Mouse (Mus musculus): ENCODE data around the gene Slc17a2.

Gene Slc17a2

DNA sequence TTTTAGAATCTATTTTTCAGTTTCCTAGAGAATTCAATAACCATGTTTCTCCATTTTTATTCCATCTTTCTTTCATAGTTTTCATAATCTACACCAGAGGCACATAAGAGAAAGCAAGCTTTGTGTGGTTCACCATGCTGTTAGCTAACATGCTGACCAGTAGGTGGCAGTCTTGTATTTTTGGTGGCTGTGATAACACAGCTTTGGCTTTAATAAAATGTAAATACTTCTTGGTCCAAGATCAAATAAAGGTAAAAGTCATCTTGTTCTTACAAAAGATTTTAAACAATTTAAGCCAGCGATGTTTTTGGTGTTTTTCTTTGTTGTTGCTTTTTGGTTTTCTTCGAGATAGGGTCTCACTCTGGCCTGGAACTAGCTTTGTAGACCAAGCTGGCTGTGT, 14.3 kb upstream of the Slc17a2 start:
- DNase-seq (ENCODE audit: low spot score), result peak; percentile 80

DNA sequence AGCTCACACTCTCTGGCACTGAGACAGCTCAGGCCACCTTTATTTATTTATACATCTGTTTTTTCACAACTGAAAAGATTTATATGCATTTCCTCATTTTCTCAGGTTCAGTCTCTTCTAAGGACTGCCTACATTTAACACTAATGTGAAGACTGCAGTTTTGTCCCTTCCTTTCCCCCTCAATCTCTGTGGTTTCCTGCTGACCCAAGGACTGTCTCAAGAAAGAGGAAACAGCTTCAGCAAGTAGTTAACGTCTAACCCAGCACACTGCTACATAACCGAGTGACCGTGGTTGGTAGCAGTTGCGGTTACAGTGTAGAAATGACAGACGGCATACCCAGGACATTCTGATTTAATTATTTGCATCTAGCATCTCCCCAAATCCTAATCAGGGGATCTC, 7.4 kb upstream of the Slc17a2 start:
- DNase-seq (ENCODE audit: low spot score), result no peak

DNA sequence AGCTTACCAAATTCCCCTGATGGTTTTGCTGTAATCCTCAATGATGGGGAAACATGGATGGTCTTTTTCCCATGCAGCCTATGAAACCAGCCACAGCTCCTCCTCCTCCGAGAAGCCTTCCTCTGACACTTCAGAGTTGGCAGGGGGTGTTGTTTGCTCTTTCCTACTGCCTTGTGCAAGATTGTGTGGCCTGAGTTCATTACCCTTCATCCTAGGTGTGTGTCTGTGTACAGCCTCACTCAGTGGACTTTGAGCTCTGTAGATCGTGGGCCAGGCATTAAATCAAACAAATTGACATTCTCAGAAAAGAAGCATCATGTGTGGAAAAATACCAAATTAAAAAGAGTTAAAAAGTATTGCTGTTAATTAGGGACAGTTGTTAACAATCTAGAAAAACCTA, 2.3 kb upstream of the Slc17a2 start:
- DNase-seq (ENCODE audit: low spot score), result no peak

DNA sequence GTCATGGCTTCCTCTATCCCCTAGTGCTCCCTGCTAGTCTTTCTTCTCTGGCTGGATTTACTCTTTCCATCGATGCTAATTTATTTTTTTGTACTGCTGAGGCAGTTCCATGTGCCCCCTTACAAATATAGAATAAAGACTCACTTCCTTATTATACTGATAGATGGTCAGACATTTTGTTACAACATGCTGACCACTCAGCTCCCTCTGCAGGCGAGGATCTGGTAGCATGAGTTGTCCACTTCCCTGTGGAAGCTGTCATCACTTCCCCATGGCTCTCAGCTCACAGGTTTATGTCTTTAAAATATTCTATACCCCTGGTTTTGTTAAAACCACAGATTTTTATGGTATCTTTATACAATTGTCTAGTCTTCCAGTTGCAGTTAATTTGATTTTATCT, 9.4 kb downstream of the Slc17a2 start:
- DNase-seq (ENCODE audit: low spot score), result no peak

DNA sequence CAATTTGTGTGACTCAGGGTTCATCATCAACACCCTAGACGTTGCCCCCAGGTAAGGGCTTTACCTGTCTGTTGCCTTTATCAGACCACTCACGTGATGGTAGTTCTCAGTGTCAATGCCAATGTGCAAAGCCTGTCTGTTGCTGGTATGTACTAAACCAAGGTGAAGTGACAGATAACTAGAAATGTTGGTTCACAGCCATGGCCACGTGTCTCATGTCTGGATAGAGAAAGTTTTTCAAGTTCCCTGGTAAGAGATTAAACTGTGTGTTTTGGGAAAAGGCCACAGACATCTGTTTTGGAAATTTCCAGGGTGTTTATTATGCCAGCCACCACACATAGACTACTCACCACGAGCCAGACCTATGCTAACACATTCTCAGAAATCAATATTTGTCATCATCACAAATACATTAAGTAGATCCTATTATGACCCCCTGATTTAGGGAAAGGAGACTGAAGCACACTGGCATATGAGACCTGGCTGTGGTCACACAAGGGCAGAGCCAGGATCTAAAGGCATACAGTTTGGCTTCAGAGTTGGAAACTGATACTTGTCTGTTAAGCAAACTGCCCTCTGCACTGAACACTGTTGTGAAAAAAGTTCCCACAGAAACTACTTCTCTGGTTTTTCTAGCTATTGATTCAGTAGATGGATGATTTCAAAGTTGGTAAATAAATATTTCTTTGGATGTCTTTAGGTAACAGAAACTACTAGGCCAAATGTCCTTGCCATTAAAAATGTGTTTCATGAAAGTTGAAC, 13.6 kb downstream of the Slc17a2 start:
- no peak for DNase-seq (ENCODE audit: low spot score)

DNA sequence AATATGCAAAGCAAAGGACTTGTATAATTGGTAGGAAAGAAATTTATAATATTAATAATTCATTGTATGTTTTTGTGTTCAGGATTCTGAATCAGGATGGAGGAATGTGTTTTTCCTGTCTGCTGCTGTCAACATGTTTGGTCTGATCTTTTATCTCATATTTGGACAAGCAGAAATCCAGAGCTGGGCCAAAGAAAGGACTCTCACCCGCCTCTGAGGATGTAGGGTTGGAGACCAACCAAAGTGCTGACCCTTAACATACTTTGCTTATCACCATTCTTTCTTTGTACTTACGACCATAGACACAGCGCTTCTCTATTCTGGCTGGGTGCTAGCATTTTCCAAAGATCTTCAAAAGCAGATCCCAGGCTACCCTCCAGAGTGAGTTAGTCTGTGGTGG, 15.4 kb downstream of the Slc17a2 start:
- DNase-seq (ENCODE audit: low spot score), result no peak

DNA sequence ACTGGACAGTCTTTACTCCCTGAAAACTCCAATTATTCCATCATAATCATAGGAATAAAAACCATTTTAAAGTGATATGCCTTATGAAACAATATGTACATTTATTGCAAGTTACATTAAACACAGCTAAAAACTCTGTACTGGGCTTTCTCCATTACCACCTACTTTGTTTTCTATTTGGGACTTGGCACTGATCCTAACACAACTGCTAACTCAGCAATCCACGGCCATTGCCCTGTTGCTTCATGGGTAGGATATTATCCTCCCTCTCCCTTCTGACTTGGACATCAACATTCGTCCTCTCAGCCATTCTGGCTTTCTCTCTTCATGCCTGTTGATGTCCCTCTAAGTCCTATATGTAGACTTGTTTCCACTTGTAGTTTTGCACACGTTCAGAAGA, 19.8 kb downstream of the Slc17a2 start:
- DNase-seq (ENCODE audit: low spot score), result no peak

DNA sequence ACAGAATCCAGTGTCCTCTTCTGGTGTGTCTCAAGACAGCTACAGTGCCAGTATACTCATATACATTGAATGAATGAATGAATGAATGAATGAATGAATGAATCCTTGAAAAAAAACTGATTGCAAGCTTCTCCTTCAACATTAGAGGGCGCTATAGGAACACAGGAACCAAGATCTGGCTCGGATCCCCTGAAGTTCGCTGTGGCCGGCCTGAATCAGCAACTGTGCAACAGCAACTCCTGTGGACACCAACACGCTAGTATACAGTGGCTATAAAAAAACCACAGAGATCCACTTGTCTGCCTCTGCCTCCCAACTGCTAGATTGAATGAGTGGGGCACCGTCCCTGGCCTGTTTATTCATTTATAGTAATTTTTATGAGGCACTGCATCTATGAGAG, 26.3 kb downstream of the Slc17a2 start:
- DNase-seq (ENCODE audit: low spot score), result peak; percentile 81

DNA sequence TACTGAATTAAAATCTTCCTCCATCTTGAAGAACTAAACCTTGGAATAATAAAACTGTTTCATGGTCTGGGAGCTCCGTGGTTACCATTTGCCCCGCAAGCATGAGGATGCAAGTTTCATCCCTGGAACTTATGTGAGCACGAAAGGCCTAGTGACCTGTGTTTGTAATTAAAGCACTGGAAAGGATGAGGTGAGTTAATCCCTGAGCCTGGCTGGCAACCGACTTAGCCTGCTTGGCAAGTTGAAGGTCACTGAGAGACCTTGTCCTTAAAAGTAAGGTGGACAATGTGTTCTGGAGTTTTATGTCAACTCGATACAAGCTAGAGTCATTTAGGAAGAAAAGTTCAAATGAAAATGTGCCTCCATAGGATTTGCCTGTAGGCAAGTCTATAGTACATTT, 28.0 kb downstream of the Slc17a2 start:
- no peak for DNase-seq (ENCODE audit: low spot score)

DNA sequence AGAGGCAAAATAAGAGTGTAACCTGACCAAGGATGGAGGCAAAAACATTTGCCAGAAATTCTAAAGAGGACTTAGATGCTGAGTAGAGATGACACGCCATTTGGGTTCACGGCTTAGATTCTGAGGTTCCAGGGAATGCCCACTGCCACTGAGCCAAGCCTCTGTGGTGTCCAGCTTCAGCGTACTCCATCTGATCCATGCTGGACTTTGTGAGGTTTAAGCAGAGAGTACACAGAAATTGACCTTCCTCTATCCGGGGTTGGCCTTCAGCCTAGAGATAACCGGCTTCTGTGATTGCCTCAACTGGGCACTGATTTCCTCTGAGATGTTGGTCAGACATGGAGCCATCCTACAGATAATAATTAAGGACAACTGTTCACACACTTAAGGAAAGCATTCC, 29.8 kb downstream of the Slc17a2 start:
- no peak for DNase-seq (ENCODE audit: low spot score)

DNA sequence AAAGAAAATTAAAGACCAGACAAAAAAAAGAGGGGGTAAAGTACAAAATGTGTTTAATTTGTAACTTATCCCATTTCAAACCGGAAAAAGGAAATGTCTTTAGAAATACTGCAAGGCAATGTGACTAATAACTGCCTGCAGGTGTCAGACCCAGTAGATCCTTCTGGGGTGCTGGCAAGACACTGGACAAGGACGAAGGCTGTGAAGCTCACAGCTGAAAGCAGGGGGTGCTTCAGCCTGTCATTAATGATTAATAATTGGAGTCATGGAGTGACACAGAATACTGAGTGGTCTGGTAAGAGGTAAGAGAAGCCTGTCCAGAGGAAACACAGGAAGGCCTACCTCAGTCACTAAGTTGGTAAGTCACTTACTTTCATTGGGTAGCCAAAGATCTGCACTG, 32.5 kb downstream of the Slc17a2 start, which contains the start of gene Slc17a3:
Gene Slc17a3, plus strand, starts transcription at position 127 of the 400 bp plus-strand sequence.
- no peak for DNase-seq (ENCODE audit: low spot score)

DNA sequence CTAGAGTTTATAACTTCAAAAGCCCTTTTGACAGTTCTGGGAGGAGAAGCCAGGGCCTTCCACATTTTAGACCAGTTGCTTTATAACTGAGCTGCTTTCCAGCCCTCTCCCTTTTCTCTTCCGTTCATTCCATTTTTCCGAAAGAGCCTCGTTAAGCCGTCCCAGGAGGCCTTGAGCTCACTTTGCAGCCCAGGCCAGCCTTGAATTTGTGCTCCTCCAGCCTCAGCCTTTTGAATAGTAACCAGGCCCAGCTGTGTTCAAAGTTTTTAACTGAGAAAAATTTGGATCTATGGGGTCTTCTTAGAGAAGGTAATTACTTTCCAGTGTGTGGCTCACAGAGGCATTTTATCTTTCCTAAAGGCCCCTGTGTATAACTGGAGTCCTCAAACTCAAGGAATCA, 39.1 kb downstream of the Slc17a2 start:
- no peak for DNase-seq (ENCODE audit: low spot score)

DNA sequence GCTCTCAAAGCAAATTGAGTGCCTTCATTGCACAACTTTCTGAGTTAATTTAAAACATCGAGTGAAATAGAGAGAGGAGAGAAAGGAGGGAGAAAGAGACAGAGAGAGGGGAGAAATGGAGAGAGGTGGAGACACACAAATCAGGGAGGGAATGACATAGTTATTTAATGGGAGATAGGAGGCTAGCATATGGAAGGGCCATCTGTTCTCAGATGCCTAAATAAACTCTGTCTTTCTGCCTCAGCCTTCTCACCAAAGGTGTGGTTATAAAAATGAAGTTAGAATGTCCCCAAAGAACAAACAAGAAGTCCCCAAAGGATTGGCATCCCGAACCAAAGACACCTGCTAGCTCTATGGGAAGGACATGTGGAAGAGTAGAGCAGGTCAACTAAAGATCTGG, 42.5 kb downstream of the Slc17a2 start:
- no peak for DNase-seq (ENCODE audit: low spot score)

DNA sequence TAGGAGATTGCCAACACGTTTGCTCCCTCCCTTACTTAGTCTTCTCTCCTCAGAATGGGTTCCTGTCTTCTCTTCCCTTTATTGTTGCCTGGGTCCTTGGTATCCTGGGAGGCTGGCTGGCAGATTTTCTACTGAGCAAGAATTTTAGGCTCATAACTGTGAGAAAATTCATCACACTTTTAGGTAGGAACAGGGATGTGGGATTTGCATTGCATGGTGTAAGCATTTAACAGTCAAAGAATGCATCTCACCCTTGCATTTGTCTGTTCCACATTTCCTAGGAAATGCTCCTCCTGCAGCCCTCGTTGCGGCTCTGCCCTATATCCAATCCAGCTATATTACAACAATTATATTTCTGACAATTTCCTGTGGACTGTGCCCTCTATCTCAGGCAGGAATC, 49.6 kb downstream of the Slc17a2 start:
- no peak for DNase-seq (ENCODE audit: low spot score)

DNA sequence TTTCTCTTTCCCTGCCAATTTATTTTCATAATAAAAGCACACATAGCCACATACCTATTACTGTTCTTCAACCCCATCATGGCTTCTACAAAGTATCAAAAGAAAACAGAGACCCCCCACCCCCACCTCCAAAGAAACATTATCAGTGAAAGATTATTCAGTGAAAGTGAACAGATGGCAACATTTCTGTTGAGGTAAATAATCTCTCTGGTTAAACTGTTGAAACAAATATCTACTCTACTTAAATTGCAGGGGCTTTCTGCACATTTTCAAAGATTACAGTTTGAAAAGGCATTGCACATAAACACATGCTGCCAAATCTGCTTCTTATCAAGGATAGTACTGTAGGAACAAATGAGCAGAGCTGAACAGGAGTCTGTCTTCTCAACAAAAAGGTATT, 55.0 kb downstream of the Slc17a2 start:
- DNase-seq (ENCODE audit: low spot score), result no peak

DNA sequence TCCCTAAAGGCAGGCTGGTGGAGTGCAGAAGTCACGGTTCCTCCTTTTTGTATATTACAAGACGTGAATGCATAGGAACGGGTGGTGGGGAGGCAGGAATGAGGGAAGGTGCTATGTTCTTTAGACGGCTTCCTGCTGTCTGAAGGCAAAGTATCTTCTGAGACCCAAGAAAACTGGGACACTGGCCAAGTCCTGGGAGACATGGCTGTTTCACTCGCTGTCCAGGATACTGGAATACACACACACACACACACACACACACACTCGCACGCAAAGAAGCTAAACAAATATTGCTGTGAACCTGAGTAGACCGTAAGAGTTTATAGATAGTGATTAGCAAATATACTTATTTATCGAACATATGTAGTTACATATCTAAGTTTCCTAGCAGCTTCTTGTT, 57.9 kb downstream of the Slc17a2 start:
- no peak for DNase-seq (ENCODE audit: low spot score)

DNA sequence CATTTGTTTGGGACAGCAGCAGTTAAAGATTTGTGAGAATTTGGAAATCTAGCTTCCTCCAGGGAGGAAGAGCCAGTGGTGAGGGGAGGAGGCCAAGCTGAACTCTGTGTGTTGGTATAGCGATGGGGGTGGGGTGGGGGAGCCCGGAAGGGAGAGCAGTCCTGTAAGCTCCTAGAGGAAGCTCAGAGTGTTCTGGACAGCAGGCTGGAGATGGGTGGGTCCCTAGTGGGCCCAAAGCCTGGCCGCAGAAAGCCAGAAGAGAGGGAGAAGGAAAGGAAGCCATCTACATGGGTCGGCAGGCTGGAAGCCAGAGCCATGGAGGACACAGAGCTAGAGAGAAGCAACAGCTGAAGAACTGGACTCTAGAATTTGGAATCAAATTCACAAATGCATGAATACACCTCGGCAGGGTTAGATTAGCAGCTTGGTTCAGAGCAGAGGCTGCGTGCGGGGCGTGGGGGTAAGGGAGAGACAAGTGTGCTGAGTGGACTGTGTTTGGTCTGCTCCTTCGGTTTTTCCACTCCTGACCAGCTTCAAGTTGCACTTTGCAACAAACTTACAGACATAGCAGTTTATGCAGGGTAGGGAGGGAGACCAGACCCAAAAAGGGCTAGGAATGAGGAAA, 59.4 kb downstream of the Slc17a2 start:
- DNase-seq (ENCODE audit: low spot score), result no peak

DNA sequence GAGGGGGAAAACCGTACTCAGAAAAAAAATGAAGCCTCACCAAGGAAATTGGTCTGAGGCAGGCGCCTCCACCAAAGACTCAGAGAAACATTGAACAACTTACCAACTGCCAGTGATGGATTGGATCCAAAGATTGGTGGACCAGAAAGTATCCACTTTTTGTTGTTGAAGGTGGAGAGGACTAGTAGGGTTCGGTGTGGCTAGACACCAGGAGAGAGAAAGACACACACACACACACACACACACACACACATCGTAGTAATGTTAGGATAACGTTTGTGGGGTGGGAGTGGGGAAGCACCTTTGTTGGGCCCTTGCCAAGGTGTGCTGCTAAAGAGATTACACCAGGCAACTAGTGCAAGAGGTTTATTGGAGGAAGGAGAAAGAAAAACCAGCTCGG, 60.2 kb downstream of the Slc17a2 start:
- DNase-seq (ENCODE audit: low spot score), result no peak

DNA sequence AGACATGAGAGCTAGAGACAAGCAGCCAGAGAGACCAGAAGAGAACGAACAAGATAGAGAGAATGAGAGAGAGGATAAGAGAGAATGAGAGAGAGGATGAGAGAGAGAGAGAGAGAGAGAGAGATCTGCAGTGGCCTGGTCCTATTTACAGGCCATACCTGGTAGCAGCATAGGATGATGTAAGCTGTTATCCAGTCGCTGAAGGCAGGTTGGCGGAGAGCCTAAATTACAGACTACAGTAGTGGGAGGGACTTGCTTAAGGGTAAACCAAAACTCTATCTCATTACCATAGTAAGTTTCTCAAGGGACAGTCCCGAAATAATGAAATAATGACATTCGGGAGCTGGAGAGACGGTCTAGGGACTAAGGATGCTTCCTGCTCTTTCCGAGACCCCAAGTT, 60.6 kb downstream of the Slc17a2 start, which contains the start of gene Slc17a1:
Gene Slc17a1, plus strand, starts transcription at position 346 of the 400 bp plus-strand sequence.
- no peak for DNase-seq (ENCODE audit: low spot score)

DNA sequence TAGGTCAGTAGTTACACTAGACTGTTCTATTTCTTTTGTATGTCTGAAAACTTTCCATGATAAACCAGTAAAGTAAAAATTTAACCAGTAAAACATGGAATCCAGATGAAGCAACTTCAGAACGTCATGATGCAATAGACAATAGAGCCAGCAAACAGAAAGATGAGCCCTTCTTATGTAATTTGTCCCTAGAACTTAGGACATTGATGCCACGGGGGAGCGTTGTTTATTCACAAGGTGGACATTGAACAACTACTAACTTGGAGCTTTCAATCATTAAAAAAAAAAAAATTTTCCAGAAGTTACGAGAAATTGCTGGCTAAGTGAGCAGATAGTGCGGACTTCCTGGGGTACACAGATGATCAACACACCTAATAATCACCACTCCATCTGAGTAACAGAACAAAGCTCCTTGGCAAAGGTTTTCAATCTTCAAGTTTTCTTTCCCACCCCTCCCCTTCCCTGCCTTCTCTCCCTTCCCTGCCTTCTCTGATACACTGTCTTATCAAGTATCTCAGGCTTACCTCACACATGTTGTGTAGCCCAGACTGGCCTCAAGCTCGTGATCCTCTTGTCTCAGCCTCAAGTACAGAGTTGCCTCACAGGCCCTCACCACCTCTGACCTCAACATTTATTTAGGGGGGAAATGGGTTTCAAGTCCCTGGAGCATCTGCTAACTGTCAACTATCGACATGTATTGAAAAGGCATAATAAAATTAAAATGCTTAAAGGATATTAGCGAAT, 62.2 kb downstream of the Slc17a2 start:
- no peak for DNase-seq (ENCODE audit: low spot score)

DNA sequence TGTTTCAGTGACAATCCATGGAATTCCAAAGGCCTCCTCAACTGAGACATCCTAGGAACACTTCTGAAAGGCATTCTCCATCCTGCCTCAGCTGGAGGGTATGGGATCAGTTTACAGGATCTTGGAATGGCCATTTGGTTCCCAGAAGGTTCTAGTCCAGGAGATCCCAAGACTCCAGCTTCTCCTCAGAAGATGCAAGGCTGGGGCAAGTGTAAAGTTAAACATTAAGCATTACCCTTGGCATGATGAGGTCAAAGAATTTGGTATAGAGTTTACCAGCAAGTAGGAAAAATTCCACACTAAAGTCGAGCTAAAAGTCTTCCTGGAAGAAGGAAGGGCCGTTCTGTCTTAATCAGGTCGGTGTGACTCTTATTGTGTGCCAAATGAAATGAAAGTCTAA, 63.2 kb downstream of the Slc17a2 start:
- no peak for DNase-seq (ENCODE audit: low spot score)

DNA sequence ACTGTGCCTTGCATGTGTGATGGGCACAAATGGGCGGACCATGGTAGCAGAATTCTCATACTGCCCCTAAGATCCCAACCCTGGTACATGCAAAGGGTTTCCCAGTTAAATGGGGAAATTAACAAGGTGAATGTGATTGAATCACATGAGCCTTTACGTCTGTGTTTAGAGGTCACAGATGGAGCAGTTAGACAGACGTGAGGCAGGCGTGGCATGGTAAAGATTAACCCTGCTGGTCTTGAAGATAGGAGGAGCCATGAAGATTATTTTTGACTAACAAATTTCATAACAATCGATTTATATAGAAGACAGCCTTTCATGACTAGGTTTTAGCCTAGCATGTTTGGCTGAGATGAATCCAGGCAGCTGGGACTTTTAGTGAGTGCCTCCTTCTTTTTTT, 66.3 kb downstream of the Slc17a2 start:
- no peak for DNase-seq (ENCODE audit: low spot score)

All from retina, embryonic 14.5 days (tissue).